Mouse (Mus musculus) T-helper 17 cell (primary cell): ENCODE results near the gene Rtkn.
"Not testable (repeated sequence)": the region's sequence is repeated elsewhere in the genome, so short reads cannot be mapped to it uniquely, and the experiment has no call there.

ENCODE experiments used
- in situ Hi-C, 2 experiments: fragments of 300-600 bp; cut with MboI, MseI; formaldehyde crosslinking; loops; 1 replicate in 1 of 2; 2 replicates in 1 of 2; pipeline ENCODE4 v1.15.1; 2025; ENCODE audit warnings: high pct_unique_total_duplicates in 2 of 2

Rtkn gene

DNA sequence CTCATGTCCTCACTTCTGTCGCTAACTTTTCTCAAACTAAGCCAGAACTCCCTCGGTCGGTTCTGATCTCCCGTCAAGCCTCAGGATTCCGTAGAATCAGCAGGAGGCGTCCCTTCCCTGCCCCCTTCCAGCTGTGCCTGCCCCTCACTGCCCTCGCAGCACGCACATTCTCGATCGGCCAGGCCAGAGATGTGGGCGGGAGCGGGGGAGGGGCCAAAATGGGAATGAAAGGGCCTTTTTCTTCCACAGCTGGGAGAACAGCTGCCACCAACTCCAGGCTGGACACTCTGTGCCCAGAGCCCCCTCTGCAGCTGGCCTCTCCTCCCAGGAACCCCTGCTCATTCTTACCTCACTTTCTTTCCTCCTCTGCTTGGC lies 2.3 kb downstream of the Rtkn start:
- in situ Hi-C loops: no loop called here

DNA sequence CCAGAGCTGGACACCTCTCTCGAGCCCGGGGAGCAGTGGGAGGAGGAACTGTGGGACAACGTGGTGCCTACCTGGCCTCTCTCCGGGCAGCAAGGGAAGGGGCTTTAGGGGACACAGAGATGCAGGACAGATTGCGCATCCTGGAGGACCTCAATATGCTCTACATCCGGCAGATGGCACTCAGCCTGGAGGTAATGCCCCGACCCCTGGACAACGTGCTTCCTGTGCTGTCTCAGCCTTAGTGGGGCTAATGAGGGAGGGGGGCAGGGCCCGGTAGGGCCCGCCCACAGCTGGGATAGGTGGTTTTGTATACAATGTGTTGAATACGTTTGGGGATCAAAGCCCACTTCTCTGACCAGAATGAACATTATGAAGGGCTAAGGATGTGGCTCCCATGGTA lies 2.8 kb downstream of the Rtkn start:
- in situ Hi-C loops: no loop called here

DNA sequence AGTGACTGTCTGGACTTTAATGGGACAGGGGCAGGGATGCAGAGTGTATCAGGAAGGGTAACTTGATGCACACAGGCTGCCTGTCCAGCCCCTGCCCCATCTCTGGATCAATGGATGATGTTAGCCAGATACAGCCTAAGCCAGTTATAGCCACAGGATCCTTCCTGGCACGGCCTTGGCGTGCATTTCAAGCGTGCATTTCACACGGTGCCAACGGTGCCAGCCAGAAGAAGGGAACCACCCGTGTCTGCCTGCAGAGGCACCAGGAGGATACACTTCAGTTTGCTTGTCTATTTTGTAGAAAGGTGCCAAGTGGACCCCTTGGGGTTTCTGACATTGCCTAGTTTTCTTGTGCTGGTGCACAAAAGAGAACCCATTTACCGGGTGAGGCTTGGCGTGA lies 4.8 kb downstream of the Rtkn start:
- in situ Hi-C loops: no loop called here

GRCm38 (mm10) chr6:83141636-83142035 lies 6.4 kb downstream of the Rtkn start:
- in situ Hi-C loops: no loop called here

DNA sequence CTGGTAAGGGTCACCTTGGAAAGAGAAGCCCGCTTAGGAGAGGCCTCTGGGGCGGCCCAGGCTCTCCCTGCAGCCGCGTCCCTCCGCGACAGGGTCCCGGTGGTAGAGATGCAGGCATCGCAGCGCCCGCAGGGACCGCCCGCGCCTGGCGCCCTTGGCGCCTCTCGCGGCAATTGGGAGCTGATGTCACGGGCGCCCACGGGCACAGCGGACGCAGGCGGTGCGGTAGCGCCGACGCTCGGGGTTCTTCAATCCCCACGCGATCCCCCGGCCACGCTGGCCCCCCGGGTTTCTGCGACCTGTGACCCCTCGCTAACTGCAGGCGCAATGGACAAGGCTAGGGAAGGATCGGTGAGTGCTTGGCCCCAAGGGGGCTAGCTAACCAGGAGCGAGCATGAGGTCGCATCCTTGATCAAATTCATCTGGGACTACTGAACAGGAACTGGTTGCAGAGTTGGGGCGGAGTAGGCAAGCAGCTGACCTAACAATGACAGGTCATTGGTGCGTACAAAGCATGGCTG lies 7.0 kb downstream of the Rtkn start:
- in situ Hi-C loops: no loop called here

GRCm38 (mm10) chr6:83142886-83143285 lies 7.6 kb downstream of the Rtkn start:
- in situ Hi-C loops: no loop called here

GRCm38 (mm10) chr6:83145209-83145608 lies 9.9 kb downstream of the Rtkn start:
- in situ Hi-C loops: no loop called here

DNA sequence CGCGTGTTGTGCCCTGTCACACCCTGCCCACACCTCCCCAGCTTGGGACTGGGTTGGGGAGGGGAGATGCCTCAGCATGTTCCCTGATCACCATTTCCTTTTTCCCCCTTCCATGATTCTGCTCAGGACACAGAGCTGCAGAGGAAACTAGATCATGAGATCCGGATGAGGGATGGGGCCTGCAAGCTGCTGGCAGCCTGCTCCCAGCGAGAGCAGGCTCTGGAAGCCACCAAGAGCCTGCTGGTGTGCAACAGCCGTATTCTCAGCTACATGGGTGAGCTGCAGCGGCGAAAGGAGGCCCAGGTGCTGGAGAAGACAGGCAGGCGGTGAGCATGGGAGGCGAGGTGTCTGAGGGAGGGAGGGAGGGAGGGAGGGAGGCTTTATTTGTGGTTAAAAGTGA lies 10.5 kb downstream of the Rtkn start:
- in situ Hi-C loops: no loop called here

DNA sequence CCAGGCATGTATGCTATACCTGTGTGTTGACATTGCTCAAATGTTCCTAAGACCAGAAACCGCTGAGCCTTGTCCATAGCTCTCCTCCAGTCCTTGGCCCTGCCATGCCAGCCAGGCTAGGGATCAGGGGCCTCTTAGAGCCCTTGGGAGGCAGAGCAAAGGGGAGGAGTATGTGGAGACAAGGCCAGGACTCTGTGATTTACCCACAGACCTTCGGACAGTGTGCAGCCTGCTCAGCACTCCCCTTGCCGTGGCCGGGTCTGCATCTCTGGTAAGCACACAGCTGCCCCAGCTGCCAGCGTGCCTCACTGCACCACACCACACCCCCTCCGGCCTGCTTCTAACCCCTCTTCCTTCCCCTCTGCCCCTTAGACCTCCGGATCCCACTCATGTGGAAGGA lies 12.0 kb downstream of the Rtkn start:
- in situ Hi-C loops: no loop called here

- in situ Hi-C loops: no loop called here
Measured at GRCm38 (mm10) chr6:83151721-83152120, 16.5 kb downstream of the Rtkn start.

DNA sequence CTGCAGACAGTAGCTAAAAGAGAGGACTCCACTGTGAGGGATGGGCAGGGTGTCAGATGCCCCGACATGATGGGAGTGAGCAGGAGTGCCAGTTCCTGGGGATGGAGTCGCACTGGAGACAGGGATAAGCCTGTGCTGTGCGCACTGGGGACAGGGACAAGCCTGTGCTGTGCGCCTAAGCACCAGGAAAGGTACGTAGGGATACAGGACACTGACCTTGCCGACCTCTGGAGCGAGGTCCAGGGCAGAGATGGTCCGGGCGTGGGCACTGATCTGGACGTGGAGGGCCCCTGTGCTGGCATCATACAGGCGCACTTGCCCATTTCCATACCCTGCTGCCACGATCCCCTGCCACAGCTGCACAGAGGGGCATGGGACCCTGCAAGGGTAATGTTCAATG lies 17.8 kb downstream of the Rtkn start:
- in situ Hi-C loops: no loop called here

GRCm38 (mm10) chr6:83153485-83153884 lies 18.2 kb downstream of the Rtkn start:
- in situ Hi-C loops: no loop called here

DNA sequence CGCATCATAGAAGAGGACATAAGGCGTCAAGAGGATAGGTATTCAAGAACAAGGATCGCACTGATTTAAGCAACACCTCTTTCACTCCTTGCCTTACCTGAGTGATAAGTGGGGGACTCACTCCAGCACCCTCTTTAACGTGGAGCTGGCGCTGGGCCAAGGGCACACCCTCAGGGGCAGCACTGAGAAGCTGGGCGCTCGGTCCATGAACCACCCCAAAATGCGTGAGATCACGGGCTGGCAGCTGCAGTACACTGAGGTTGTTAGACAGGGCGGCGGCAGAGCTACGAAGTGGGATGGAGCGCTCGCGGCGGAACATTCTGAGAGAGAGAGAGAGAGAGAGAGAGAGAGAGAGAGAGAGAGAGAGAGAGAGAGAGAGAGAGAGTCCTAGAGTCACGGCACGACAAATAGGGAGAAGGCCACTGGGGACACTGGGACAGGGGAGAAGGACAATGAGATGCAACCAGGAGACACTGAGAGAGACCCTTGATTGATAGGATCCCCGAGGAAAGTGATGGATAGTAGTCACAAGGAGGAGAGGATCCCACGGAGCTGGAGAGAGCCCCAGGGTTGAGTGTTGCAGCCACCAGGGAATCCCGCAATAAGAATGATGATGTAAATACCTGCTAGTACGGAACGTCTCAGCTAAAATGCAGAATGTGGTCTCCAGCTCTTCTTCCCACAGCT lies 20.4 kb downstream of the Rtkn start:
- in situ Hi-C loops: no loop called here

GRCm38 (mm10) chr6:83156259-83156684 lies 21.0 kb downstream of the Rtkn start, which contains the start of the genes Wdr54 and 1700003E16Rik:
Wdr54 (minus strand) TSS chr6:83156397.
1700003E16Rik (plus strand) TSS chr6:83156404.
- in situ Hi-C loops: no loop called here

DNA sequence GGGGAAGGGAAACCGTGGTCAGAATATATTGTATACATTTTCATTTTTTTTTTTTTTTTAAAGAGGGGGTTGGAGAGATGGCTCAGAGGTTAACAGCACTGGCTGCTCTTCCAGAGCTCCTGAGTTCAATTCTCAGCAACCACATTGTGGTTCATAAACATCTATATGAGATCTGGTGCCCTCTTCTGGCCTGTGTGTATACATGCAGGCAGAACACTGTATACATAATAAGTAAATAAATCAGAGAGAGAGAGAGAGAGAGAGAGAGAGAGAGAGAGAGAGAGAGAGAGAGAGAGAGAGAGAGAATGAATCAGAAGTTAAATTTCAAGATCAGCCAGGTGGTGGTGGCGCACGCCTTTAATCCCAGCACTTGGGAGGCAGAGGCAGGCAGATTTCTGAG lies 24.2 kb downstream of the Rtkn start:
- in situ Hi-C loops: not testable (repeated sequence)

- in situ Hi-C loops: loop anchor here (5.0 kb wide), 3 partner anchors 116 to 159 kb away; no protein-coding TSS in a partner anchor
Measured at GRCm38 (mm10) chr6:83161442-83161841, 26.2 kb downstream of the Rtkn start.

DNA sequence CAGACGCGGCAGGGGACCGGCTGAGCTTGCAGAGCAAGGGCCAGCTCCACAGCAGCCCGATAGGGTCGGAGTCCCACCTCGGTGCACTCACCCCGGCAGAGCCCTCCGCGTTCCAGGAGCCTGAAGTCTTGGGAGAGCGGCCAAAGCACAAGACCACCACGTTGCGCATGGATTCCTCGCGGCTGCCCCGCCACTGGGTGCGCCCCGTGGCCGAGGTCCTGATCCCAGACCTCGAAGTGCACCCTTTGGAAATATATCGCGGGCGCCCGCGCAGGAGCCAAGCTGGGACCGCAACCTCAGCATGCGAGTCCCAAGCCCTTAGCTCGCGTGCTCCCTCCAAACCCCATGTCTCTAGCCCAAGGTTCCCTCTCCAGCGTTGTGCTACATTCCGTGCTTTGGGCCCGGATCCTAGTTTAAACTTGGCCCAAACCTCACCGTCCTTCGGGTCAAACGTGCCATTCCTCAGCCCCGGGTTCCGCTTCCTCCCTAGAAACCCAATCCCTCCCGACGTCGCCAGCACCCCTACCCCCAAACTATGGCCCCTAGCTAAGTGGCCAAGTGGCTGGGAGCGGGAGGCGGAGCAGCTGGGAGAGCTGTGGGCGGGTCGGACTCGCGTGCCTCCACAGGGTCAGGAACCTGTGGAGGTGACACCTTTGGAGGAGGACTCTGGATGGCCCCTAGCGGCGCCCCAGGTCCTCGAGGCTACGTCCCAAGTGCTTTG lies 26.8 kb downstream of the Rtkn start:
- in situ Hi-C loops: loop anchor here (5.0 kb wide), 3 partner anchors 115 to 160 kb away; no protein-coding TSS in a partner anchor

GRCm38 (mm10) chr6:83162701-83163100 lies 27.4 kb downstream of the Rtkn start:
- in situ Hi-C loops: loop anchor here (5.0 kb wide), 3 partner anchors 115 to 160 kb away; no protein-coding TSS in a partner anchor

DNA sequence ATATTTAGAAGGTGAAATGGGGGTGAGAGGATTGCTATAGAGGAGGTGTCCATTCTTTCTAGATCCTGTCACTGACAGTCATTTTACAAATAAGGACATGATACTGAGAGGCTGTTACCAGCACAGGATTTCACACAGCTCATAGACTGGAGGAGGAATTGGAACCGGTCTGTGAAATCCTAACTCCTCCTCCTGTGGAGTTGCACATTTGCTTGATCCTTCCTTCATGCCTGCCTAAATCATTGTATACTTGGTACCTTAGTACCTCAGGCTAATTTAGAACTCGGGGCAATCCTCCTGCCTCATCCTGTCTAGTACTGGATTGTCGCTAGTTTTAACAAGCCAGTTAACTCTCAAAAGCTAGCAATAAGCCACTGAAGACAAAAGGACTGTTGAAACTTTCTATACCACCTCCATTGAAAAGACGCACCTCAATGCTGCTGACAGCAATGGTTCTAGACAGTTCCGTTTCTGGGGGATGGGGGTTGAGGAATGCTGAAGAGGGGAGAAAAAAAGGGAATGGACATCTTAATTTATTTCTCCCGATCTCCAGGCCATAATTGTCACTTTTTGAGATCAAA lies 29.9 kb downstream of the Rtkn start:
- in situ Hi-C loops: no loop called here

DNA sequence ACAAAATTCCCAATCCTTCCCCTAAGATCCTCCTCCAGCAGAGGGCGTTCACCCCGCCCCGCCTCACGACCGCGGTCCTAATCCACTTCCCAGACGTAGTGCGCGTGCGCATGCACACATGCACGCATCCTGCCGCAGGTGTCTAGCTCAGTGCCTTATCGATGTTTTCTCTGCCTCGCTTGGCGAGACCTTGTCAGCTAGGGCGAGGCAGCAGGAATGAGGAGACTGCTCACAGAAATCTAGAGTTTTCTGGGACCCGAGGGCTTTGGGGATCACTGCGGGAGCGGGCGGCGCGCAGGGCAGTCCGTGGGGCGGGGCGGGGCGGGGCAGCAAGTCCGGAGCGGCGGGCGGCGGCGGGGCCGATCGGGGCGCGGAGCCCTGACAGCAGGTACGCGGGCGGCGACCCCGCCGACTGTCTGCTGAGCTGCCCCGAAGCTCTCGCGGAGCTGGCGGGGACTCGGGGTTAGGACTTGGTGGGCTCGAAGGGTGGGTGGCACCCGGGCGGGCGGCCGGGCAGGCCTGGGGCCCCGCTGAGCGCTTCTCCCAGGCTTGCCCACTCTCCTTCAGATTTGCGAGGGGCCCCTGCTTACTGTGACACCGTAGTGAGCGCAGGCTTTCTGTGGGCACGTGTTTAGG lies 30.5 kb downstream of the Rtkn start, which contains the start of gene Dctn1:
TSS of gene Dctn1 (plus strand) at position 314 of the 636 bp plus-strand sequence.
- in situ Hi-C loops: no loop called here

DNA sequence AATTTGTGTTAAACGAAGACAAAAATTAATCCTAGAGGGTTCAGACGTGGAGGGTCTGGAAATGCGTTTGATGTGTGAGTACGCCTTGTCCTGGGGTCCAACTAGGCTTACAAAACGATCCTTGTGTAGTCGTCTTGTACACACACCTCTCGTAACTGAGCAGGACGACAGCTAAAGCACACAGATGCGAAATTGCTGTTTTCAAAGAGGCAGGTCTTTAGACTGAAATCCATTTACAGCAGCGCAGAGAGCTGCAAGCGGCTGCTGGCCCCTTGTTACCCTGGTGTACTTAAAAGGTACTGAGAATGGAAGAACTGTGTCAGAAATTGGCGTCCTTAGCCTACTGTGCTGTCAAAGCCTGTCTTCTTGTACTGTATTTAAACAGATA lies 31.0 kb downstream of the Rtkn start:
- in situ Hi-C loops: no loop called here

DNA sequence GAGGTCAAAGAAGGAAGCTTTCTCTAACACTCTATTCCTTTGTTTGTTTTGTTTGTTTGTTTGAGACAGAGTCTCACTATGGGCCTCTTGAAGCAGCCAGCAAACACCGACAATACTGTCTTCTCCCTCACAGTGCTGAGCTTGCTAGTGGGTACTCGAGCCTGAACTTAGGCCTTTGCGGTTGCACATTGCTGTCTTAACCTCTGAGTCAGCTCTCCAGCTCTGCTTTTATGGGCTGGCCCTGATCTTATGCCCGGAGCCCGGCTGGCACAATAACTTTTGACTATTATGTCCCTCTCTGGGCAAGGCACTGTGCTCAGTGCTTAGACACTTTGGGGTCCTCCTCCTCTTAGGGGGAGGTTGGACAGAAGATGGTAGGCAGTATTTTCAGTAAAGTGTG lies 34.6 kb downstream of the Rtkn start:
- in situ Hi-C loops: no loop called here
